Mouse (Mus musculus) C2C12 (cell line): ENCODE data around the gene Sprr2k. TPM values are rescaled to one million over a fixed set of nuclear protein-coding genes. Genes with fewer than 3 reads are reported as not detected.
"Not testable (repeated sequence)": the region's sequence is repeated elsewhere in the genome, so short reads cannot be mapped to it uniquely, and the experiment has no call there.

Source experiments
- H3K27me3 ChIP-seq: one replicate; pipeline ENCODE4 v1.6.1; 2011; ENCODE audit not compliant: control insufficient read depth, insufficient read depth, insufficient read length
- H3K36me3 ChIP-seq: one replicate; pipeline ENCODE4 v1.6.1; 2011; ENCODE audit not compliant: control insufficient read depth, insufficient read depth
- H3K4me3 ChIP-seq: one replicate; pipeline ENCODE4 v1.5.1; 2011; ENCODE audit warnings: mild to moderate bottlenecking, control low read depth; ENCODE audit not compliant: poor library complexity, insufficient read depth, severe bottlenecking
- H3K79me2 ChIP-seq: one replicate; pipeline ENCODE4 v1.6.1; 2011; ENCODE audit not compliant: control insufficient read depth, insufficient read depth
- H3K79me3 ChIP-seq: one replicate; pipeline ENCODE4 v1.6.1; 2011; ENCODE audit warnings: low read depth, control low read depth
- H3ac ChIP-seq: one replicate; pipeline ENCODE3; 2011; ENCODE audit warnings: low read depth; ENCODE audit not compliant: control insufficient read depth, insufficient read length
- CEBPB ChIP-seq: IDR thresholded peaks from one replicate; pipeline ENCODE4 v1.6.1; 2011; ENCODE audit warnings: low read depth, mild to moderate bottlenecking, control low read depth, moderate library complexity
- FOSL1 ChIP-seq: IDR thresholded peaks from one replicate; pipeline ENCODE4 v1.8.0; 2011; ENCODE audit warnings: mild to moderate bottlenecking, low read length; ENCODE audit not compliant: poor library complexity, insufficient read depth, severe bottlenecking
- MAX ChIP-seq: IDR thresholded peaks from one replicate; pipeline ENCODE4 v1.6.1; 2011; ENCODE audit warnings: mild to moderate bottlenecking, control low read depth
- MYOD1 ChIP-seq: IDR thresholded peaks from one replicate; pipeline ENCODE4 v1.6.1; 2011; ENCODE audit warnings: low read depth; ENCODE audit not compliant: control insufficient read depth, insufficient read length
- MYOG ChIP-seq: IDR thresholded peaks from one replicate; pipeline ENCODE4 v1.6.1; 2011; ENCODE audit not compliant: control insufficient read depth, insufficient read length; ENCODE audit errors: extremely low read depth
- USF1 ChIP-seq: IDR thresholded peaks from one replicate; pipeline ENCODE4 v1.6.1; 2011; ENCODE audit warnings: low read depth, mild to moderate bottlenecking, control low read depth, moderate library complexity
- polyA plus RNA-seq: library from polyadenylated mRNA; unstranded; fragments of >200 nt; fragmentation: generic; extraction: Trizol; gene quantifications from one replicate; pipeline ENCODE4 v1.2.1, GENCODE M21; 2012; ENCODE audit warnings: missing spikeins

The Sprr2k gene
- polyA plus RNA-seq, 1 experiment, result 4.0 TPM

DNA sequence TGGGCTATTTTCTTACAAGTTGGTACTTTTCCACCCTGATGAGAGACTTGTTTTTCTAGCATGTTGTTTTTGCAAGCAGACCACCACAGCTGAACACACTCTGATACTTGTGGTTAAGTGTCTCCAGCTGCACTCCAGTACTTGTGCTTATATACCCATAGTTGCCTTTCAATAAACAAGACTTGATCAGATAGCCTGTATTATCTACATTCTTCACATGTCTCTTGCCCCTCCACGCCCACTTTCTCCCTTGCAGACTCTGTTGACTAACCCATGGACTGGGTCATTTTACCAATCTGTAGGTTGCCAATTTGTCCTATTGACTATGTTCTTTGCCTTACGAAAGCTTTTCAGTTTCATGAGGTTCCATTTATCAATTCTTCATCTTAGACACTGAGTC, 37.7 kb downstream of the Sprr2k start:
- H3K79me3 ChIP-seq, result no peaks in the 10 kb centered on the region
- no peaks in the 10 kb centered on the region for H3K79me2 ChIP-seq
- no peak for TF ChIP-seq FOSL1
- no peak for TF ChIP-seq MYOG
- TF ChIP-seq USF1, result no peak
- peak; percentile 38 for TF ChIP-seq MYOD1
- TF ChIP-seq MAX, result no peak
- TF ChIP-seq CEBPB, result no peak
- H3K4me3 ChIP-seq, result no peak overlapping the region
- H3ac ChIP-seq, result no peak overlapping the region
- H3K36me3 ChIP-seq, result no peaks in the 10 kb centered on the region
- no peaks in the 10 kb centered on the region for H3K27me3 ChIP-seq

DNA sequence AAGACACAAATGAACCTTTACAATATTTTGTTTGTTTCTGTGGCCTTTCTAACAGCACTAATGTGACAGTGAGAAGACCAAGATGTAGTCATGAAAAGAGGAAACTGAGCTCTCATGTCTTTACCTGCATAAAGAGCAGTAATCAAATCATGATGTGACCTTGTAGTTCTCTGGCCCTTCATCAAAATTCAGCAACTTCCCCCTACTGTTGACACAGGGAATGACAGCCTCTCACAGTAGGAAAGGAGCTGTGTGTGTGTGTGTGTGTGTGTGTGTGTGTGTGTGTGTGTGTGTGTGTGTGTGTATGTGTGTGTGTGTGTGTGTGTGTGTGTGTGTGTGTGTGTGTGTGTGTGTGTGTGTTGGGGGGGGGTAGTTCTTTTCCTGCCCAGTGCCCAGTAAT, 48.9 kb downstream of the Sprr2k start:
- not testable (repeated sequence) for H3K4me3 ChIP-seq, H3ac ChIP-seq, H3K27me3 ChIP-seq, H3K36me3 ChIP-seq, H3K79me3 ChIP-seq, H3K79me2 ChIP-seq

Other genes with a start within 250 kb of the Sprr2k start
- 0.06 TPM for gene Sprr2a1, start 216.8 kb upstream of the Sprr2k start, polyA plus RNA-seq
- gene Sprr2a2, start 216.7 kb upstream of the Sprr2k start, polyA plus RNA-seq, result 2.6 TPM
- 0.13 TPM for gene Sprr2a3, start 147.2 kb upstream of the Sprr2k start, polyA plus RNA-seq
- gene Sprr2b, start 116.0 kb upstream of the Sprr2k start, polyA plus RNA-seq, result 0.11 TPM
- not detected for gene Sprr2d, start 93.4 kb upstream of the Sprr2k start, polyA plus RNA-seq
- 0.06 TPM for gene Sprr2e, start 80.4 kb upstream of the Sprr2k start, polyA plus RNA-seq
- gene Sprr2f, start 67.4 kb upstream of the Sprr2k start, polyA plus RNA-seq, result not detected
- 1.8 TPM for gene Sprr2h, start 46.9 kb upstream of the Sprr2k start, polyA plus RNA-seq
- gene Sprr2i, start 24.6 kb upstream of the Sprr2k start, polyA plus RNA-seq, result not detected
- 0.16 TPM for gene Sprr2j-ps, start 14.5 kb upstream of the Sprr2k start, polyA plus RNA-seq
- gene Gm9774, start 3.2 kb upstream of the Sprr2k start, polyA plus RNA-seq, result 8.5 TPM
- gene Sprr1b, start 6.2 kb downstream of the Sprr2k start, polyA plus RNA-seq, result 0.46 TPM
- not detected for gene Sprr3, start 26.1 kb downstream of the Sprr2k start, polyA plus RNA-seq
- 23.8 TPM for gene Sprr1a, start 53.3 kb downstream of the Sprr2k start, polyA plus RNA-seq
- not detected for gene Sprr4, start 67.9 kb downstream of the Sprr2k start, polyA plus RNA-seq
- gene 2310046K23Rik, start 101.9 kb downstream of the Sprr2k start, polyA plus RNA-seq, result not detected
- gene Ivl, start 141.2 kb downstream of the Sprr2k start, polyA plus RNA-seq, result 0.04 TPM
- not detected for gene Smcp, start 156.4 kb downstream of the Sprr2k start, polyA plus RNA-seq
- gene 2210017I01Rik, start 174.9 kb downstream of the Sprr2k start, polyA plus RNA-seq, result not detected
- gene Lce6a, start 189.1 kb downstream of the Sprr2k start, polyA plus RNA-seq, result not detected
- gene Lce1a1, start 215.7 kb downstream of the Sprr2k start, polyA plus RNA-seq, result not detected
- gene Lce1b, start 224.3 kb downstream of the Sprr2k start, polyA plus RNA-seq, result not detected
- not detected for gene Lce1a2, start 237.7 kb downstream of the Sprr2k start, polyA plus RNA-seq
- not detected for gene Lce1c, start 246.7 kb downstream of the Sprr2k start, polyA plus RNA-seq